Mouse (Mus musculus) embryo, embryonic 11 days (tissue): Measurements from ENCODE around the gene Otof.
A peak's percentile ranks its signal among the peaks of the same experiment; 100 is the strongest.

Experiments
- DNase-seq: peaks from one replicate; pipeline ENCODE4 v3.0.0-alpha.2; 2015

Otof gene

DNA sequence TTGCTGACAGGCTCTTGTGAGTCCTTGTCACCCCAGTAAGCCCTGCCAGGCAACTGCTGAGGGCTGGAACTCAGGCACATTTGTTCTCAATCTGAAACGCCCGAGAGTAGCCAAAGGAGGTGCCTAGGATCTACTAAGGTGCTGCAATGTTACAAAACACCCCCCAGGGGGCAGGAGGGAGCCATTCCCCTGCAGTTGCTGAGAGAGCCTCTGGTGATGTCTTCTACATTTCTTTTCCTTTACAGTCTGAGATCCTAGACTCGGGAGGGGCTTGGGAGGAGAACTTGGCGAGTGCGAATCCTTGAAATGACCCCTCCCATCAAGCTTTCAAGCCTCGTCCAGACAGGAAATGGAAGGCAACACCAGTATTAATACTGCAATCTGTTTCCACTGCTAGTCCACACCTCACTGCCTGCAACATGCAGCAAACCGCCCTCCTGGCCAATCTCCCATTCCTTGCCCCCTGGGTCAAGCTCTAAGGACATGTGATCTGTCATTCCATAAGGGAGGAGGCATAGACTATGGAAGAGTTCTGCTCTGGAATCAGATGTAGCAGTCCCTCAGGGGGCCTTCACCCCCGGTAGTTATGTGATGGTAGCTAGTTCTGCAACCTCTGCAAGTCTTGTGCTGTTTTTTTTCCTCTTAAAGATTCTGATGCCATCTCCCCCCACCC lies 38.0 kb downstream of the Otof start:
- peak; percentile 67 for DNase-seq

GRCm38 (mm10) chr5:30423121-30423520 lies 38.6 kb downstream of the Otof start:
- DNase-seq: no peak

GRCm38 (mm10) chr5:30416665-30417064 lies 45.1 kb downstream of the Otof start:
- DNase-seq: no peak

- no peak for DNase-seq
Observed at GRCm38 (mm10) chr5:30415876-30416275, 45.9 kb downstream of the Otof start.

DNA sequence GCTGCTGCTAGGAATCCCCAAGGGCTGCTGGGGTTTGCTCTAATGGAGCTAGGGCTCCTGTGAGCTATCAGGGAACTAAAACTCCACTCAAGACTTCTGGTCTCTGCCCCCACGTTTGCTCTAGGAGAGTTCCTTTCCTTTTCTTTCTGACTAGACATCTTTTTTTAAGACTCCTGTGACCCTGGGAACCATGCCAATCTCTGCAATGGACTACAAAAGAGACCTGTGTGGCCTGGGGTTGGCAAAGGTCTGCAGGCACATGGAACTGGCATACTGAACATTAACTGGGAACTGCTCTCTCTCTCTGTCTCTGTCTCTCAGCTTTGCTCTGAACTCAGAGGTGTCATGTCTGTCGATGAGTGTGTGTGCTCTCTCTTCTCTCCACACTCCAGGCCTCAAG lies 46.4 kb downstream of the Otof start:
- DNase-seq: no peak

DNA sequence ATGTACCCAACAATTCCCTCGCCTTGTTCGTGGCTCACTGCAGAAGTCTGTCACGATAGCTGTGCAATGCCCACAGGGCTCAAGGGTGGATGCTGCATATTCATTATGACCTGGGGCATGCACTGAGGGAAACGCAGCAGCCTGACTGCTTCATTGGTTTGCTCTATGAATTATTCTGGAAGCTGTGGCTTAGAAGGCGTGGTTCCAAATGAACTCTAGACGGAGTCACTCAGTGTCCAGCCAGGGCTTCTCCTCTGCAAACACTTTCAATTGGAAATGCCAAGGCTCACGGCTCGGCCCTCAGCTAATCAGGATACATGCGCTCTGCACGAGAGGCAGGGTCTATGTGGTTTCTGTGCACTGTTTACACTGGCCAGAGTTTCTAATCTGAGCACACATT lies 50.2 kb downstream of the Otof start:
- DNase-seq: no peak

DNA sequence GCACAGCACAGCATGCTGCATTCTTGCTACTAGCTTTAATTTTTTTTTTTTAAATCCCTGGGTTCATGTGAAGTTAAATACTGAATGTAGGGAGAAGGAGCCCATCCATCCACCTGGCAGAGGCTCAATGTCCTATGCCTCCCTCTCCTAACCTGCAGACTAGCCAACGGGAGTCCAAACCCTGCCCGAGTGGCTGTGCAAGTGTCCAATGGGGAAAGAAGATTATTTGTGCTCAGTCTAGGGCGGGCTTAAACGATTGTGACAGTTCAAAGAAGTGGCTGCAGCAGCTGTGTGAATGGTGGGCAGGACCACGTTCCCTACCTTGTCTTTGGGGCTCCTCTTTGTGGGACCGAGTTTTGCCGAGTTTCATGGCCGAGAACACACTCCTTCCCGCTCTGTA lies 54.9 kb downstream of the Otof start:
- peak; percentile 46 for DNase-seq

DNA sequence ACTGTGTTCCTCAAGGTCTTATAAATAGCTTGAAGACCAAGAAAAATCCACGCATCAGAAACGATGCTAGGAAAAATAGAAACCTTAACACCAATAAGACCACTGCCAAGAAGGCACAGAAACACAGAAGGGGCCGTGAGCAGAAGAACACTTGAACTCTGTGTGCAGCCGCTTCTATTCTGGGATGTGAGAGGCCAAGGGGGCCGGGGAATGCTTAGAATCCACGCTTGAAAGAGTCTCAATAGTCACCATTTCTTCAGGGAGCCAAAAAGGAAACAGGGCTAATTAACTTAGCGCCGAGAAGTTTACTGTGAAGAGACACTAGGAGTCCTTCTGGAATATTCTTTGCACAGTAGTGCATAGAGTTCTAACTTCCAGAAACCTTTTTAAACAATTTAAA lies 60.6 kb downstream of the Otof start:
- DNase-seq: peak; percentile 57

DNA sequence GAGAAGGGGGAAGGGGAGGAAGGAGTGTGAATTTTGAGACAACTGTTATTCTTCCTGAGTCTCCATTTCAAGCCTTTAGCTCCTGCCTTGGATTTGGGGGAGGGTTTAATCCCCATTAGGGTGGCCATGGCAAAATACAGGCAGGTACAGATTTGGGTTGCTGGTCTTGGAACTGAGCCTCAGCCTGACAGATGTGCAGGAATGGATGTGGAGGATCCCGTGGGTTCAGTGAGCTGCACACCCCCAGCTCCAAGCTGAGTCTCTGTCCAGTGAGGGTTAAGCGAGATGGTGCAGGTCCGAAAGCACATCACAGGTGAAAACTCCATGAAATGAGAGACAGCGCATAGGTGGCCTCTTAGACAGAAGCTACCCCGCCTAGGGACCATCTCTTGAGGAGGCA lies 61.2 kb downstream of the Otof start:
- no peak for DNase-seq

- DNase-seq: peak; percentile 85
Observed at GRCm38 (mm10) chr5:30391473-30391872, 70.3 kb downstream of the Otof start.

DNA sequence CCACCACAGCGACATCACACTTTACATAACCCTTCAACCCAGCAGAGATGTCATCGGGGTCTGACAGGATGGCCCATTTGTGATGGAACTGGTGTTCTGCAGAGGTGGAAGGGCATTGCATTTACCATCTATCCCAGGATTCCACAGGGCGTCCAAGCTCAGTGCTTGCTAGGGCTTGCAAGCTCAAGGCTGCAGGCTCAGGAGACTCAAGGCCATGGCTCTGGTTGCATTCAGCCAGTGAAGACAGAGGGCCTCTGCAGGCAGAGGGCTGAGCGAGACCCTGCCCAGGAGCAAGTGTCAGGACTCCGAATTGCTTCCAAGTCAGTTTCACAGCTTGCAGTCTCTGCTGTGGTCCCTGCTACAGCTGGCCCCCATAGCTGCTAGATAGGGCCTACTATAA lies 71.9 kb downstream of the Otof start:
- DNase-seq: no peak

DNA sequence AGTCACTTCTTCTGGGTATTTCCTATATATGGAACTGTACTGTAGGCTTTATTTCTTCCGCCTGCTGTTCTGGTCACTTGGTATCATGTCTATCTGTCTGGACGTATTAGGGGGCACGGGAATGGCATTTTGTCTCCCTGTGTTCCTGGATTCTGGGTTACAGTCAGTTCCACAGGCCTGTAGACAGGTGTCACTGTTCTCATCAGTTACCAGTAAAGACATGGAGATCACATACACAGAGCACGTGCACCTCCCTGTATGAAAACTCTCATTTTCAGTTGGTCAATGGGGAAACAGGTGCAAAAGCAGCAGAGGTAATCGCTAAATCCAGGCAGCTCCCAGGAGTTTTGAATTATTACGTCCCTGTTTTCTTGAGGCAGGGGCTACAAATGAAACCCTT lies 74.0 kb downstream of the Otof start:
- no peak for DNase-seq

DNA sequence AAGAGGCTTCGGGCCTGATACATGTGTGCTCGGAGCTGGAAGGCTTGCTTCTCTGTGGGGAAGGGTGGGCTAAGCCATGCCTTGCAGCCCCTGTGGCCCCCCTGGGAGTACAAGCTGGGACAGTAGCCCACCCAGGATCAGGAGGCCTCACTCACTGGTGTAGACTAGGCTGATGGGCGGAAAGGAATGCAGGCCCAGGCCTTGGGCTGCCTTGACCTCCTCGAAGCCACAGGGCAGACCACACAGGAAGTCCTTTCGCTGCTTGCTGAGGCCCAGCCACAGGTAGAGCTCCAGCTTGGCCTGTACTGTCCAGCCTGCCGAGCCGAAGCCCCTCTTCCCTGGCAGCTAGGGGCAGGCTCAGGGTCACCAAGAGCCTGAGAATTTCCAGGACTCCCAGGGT lies 78.9 kb downstream of the Otof start:
- DNase-seq: peak; percentile 26

GRCm38 (mm10) chr5:30369426-30369825 lies 92.3 kb downstream of the Otof start:
- DNase-seq: no peak

GRCm38 (mm10) chr5:30367405-30367804 lies 94.3 kb downstream of the Otof start:
- DNase-seq: no peak

DNA sequence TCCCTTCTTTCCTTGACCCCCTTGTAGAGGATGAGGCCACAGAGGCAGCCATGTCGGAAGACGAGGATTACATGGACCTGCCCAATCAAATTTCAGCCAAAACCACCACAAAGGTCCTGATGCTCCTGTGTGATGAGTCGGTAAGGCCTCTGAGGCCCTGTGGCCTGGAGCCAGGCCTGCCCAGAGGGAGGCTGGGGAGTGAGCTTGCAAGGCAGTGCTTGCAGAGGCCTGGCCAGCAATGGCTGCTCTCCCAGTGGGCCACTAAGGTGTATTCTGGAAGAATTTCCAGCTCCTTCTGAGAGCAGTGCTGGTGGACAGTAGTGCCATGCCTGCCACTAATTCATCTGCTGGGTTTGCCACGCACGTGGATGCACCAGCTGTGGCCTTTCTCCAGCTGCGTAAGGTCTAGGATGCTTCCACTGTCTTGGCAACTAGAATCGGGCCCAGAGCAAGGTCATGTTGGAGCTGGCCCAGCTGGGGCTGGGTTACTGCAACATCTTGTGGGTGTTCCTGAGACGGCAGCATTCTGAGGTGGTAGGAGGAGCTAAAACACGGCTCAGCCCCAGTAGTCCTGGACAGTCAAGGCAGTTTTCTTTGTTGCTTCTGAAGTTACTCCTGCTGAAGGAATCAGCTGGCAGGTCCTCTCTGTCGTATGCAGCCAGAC lies 103.2 kb downstream of the Otof start:
- DNase-seq: no peak

GRCm38 (mm10) chr5:30356647-30357046 lies 105.1 kb downstream of the Otof start:
- no peak for DNase-seq

DNA sequence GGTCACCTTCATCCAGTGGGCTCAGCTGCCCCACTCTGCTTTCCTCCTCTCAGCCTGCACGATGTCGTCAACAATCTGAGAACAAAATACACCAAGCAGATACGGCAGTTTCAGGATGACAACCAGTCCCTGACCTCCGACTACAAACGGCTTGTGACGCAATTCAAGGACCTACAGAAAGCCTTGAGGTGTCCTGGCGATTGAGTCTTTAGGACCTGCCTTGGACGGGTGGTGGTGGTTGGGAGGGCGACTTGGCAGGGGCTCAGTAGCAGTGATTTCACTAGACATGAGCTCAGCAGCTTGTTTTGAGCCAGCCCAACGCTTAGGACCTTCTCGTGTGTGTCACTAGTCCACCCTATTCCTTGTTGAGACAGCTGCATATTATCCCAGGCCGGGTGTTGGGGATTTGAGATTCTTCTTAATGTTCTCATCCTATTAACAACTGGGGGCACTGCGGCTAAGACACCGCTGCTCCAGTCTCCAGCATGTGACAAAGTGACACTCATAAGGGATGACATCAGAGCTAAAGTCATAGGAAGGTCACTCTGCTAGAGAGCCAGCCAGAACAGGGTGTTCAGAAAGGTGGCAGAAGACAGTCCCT lies 106.1 kb downstream of the Otof start:
- no peak for DNase-seq

DNA sequence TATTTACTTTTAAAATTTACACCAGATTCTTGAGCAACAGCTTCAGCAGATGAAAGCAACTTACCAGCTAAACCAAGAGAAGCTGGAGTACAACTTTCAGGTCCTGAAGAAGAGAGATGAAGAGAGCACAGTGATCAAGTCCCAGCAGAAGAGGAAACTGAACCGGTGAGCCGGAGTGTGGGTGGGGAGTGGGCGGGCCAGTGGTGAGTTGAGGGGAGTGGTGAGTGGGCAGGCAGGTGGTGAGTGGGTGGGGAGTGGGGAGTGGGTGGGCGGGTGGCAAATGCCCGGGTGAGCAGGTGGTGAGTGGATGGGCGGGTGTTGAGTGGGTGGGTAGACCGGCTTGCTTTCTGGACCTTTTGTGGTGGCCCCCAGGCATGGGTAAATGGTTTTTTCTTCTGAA lies 106.6 kb downstream of the Otof start:
- no peak for DNase-seq

DNA sequence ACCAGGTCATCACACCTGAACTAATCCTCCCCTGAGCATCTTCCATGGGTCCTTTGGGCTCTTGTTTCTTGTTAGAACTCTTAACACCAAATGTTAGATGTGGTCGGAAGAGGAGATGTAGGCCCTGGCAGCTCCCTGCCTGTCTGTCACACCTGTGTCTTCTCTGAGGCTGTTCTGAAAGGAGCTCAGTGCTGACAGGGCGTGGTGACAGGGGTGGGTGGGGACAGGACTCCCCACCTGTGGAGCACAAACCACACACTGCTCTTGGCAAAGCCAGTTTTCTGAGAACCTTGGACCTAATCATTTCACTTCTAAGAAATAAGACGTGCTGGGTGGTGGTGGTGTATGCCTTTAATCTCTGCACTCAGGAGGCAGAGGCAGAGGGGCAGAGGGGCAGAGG lies 108.1 kb downstream of the Otof start:
- DNase-seq: no peak

- no peak for DNase-seq
Observed at GRCm38 (mm10) chr5:30343886-30344285, 117.8 kb downstream of the Otof start.

GRCm38 (mm10) chr5:30343107-30343506 lies 118.6 kb downstream of the Otof start:
- DNase-seq: peak; percentile 86

DNA sequence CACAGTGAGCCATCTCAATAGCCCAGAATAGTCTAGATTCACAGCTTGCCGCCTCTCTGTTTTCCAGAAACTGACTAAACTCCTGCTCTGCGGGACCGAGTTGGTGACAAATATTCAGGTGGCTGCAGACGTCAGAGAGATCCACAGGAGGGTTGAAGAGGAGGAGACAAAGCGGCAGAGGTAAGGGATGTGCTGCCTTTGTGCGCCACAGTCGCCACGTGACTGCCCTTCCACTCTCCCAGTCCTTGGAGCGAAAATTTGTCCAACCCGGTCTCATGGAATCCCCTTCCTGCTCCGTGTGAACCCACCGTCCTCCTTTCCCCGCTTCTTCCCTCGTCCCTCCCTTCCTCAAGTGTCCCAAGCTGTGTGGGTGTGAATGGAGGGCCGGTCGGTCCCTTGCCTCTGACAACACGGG lies 119.1 kb downstream of the Otof start:
- peak; percentile 25 for DNase-seq

- no peak for DNase-seq
Observed at GRCm38 (mm10) chr5:30341601-30342365, 119.9 kb downstream of the Otof start.
